Mouse (Mus musculus): ENCODE measurements around the gene Meox2. TPM values are rescaled to one million over a fixed set of nuclear protein-coding genes. Genes with fewer than 3 reads are reported as not detected.
"Not testable (repeated sequence)": the region's sequence is repeated elsewhere in the genome, so short reads cannot be mapped to it uniquely, and the experiment has no call there.

Gene Meox2
- 44.6 and 46.4 TPM in 2 replicates for polyA plus RNA-seq (2015; fragmentation: Nextera tagmentation; extraction: Ambion mirVana)

DNA sequence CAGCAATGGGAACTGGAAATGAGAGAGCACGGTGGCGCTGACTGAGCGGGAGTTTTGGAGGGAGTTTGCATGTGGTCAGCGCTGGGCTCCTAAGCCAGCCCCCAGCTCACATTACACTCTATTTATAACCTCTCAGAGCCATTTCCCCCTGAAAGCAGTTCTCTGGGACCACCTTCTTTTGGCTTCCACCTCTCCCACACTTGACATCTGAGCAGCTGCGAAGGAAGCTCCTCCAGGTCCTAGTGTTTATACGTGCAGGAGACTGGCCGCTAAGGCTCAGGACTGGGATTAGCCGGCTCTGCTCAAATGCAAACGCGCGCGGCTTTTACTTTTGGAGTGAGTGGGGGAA, at the start of gene Meox2:
Gene Meox2, plus strand, starts transcription at position 151 of the 349 bp plus-strand sequence.
- Histone ChIP-seq H3K4me3 (ENCODE audit: low read length) (peak within 1 kb of the TSS; percentile 57), H3K9ac (ENCODE audit: low read length) (peak within 1 kb of the TSS; percentile 72), H3K27me3 (ENCODE audit: control insufficient read depth, insufficient read depth, low read depth, low read length) (peaks cover 3% of the 10 kb centered on the region; the same call in 1 of the 2 replicates), H3K27ac (ENCODE audit: low read length) (peak within 1 kb of the TSS; percentile 81), H3K36me3 (ENCODE audit: control insufficient read depth, insufficient read depth, low read length) (no peaks in the 10 kb centered on the region), H3K4me1 (replicated peaks; ENCODE audit: control insufficient read depth, insufficient read depth, low read length) (peaks cover 5% of the 10 kb centered on the region), H3K4me2 (ENCODE audit: low read depth, low read length) (peak within 1 kb of the TSS; percentile 56), H3K9me3 (ENCODE audit: control insufficient read depth, low read length) (no peaks in the 10 kb centered on the region)
- under 1% methylated on average over 12 of the region's 12 CpGs for WGBS
- ATAC-seq (ENCODE audit: low read depth), result peak; percentile 93

DNA sequence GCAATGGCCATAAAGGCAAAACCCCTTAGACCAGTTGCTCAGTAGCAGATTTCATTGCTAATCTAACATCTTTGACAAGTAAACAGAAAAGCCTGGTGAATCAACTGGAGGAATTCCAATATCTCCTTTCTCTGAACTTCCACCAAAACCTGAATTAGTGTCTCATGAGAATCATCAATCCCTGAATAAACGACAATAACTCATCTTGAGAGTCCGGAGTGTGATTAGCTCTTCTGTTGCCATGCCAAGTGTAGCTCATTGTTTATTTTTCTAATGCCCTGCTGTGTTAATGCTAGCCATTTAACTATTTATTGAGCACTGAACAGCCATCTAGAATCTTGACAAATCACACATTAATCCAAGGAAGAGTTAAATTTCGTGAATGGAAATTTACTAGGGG, 35.7 kb upstream of the Meox2 start:
- no peaks in the 10 kb centered on the region for H3K9me3 ChIP-seq (ENCODE audit: control insufficient read depth, low read length)
- H3K4me2 ChIP-seq (ENCODE audit: low read depth, low read length), result no peak overlapping the region
- no peaks in the 10 kb centered on the region for H3K27me3 ChIP-seq (ENCODE audit: control insufficient read depth, insufficient read depth, low read depth, low read length)
- no peak overlapping the region for H3K4me3 ChIP-seq (ENCODE audit: low read length)
- H3K4me1 ChIP-seq (replicated peaks; ENCODE audit: control insufficient read depth, insufficient read depth, low read length), result no peaks in the 10 kb centered on the region
- no peak overlapping the region for H3K9ac ChIP-seq (ENCODE audit: low read length)
- H3K36me3 ChIP-seq (ENCODE audit: control insufficient read depth, insufficient read depth, low read length), result no peaks in the 10 kb centered on the region
- 0 out of 2 replicates have a peak, but pooled peaks have one; percentile 23 for ATAC-seq (ENCODE audit: low read depth)
- WGBS, result 18% methylated on average over 3 of the region's 3 CpGs
- no peak overlapping the region for H3K27ac ChIP-seq (ENCODE audit: low read length)

DNA sequence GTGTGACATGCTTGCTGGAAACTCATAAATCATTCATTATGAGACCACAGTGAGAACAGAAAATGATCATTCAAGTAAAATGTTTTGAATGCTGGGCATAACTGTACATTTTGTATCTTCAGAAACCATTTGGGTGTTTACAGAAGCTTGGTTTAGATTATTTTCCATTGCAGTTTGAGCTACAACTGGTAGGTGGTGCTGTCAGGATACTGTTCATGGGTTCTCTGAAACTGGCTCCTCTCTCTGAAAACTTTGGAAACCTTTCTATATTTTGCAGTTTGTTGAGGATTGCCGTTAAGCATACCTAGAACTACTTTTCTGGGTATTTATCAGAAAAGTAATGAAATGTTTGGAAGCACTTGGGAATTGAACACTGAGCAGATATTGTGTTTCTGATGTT, 31.0 kb upstream of the Meox2 start:
- no peak overlapping the region for H3K9ac ChIP-seq (ENCODE audit: low read length)
- WGBS, result 37% methylated on average over 1 of the region's 1 CpGs
- no peaks in the 10 kb centered on the region for H3K9me3 ChIP-seq (ENCODE audit: control insufficient read depth, low read length)
- no peak overlapping the region for H3K4me3 ChIP-seq (ENCODE audit: low read length)
- H3K4me1 ChIP-seq (replicated peaks; ENCODE audit: control insufficient read depth, insufficient read depth, low read length), result no peaks in the 10 kb centered on the region
- no peak overlapping the region for H3K4me2 ChIP-seq (ENCODE audit: low read depth, low read length)
- no peak for ATAC-seq (ENCODE audit: low read depth)
- no peaks in the 10 kb centered on the region for H3K36me3 ChIP-seq (ENCODE audit: control insufficient read depth, insufficient read depth, low read length)
- H3K27me3 ChIP-seq (ENCODE audit: control insufficient read depth, insufficient read depth, low read depth, low read length), result no peaks in the 10 kb centered on the region
- no peak overlapping the region for H3K27ac ChIP-seq (ENCODE audit: low read length)

DNA sequence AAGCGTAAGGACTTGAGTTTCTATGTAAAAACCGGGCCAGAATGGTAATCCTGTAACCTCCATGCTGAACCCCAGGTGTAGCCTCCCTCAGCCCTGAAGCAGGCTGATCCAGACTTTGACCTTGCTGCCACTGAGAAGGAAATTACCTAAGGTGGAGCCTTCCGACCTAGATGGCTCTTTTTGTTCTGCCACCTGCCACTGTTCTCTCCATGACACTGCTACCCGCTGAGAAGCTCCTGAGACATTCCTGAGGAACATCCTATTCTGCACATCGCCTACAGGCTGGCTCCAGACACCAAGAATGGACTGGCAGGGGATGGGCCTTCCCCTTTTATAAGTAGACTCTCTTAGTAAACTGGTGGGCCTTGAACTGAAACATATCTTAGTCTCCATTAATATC, 28.3 kb upstream of the Meox2 start:
- H3K4me3 ChIP-seq (ENCODE audit: low read length); ATAC-seq (ENCODE audit: low read depth); H3K36me3 ChIP-seq (ENCODE audit: control insufficient read depth, insufficient read depth, low read length); H3K9me3 ChIP-seq (ENCODE audit: control insufficient read depth, low read length); H3K27me3 ChIP-seq (ENCODE audit: control insufficient read depth, insufficient read depth, low read depth, low read length); H3K4me1 ChIP-seq (replicated peaks; ENCODE audit: control insufficient read depth, insufficient read depth, low read length); H3K27ac ChIP-seq (ENCODE audit: low read length); H3K9ac ChIP-seq (ENCODE audit: low read length); H3K4me2 ChIP-seq (ENCODE audit: low read depth, low read length): not testable (repeated sequence)
- 62% methylated on average over 5 of the region's 5 CpGs for WGBS

DNA sequence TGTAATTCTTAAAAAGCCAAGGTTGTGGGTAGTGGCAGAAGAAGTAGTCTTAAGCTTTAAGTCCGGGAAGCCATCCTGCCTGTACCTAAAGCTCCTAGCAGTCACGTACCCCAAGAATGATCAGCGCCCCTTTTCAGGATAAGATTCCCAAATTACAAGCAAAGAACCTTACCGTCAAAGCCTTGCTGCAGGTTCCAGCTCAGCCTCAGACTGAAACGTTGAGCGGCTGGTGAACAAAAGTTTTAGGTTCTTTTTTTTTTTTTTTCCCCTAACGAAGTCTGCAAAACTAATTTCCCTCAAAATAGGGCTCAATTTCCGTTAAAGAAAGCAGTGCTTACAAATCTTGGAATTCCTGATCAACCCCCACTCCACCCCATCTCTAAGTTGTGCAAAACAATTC, 1.8 kb upstream of the Meox2 start:
- H3K9ac ChIP-seq (ENCODE audit: low read length), result no peak overlapping the region
- H3K27ac ChIP-seq (ENCODE audit: low read length), result no peak overlapping the region
- peaks cover 5% of the 10 kb centered on the region for H3K4me1 ChIP-seq (replicated peaks; ENCODE audit: control insufficient read depth, insufficient read depth, low read length)
- no peaks in the 10 kb centered on the region for H3K9me3 ChIP-seq (ENCODE audit: control insufficient read depth, low read length)
- H3K4me3 ChIP-seq (ENCODE audit: low read length), result no peak overlapping the region
- WGBS, result 63% methylated on average over 8 of the region's 8 CpGs
- H3K27me3 ChIP-seq (ENCODE audit: control insufficient read depth, insufficient read depth, low read depth, low read length), result peaks cover 3% of the 10 kb centered on the region; the same call in 1 of the 2 replicates
- ATAC-seq (ENCODE audit: low read depth), result no peak
- no peaks in the 10 kb centered on the region for H3K36me3 ChIP-seq (ENCODE audit: control insufficient read depth, insufficient read depth, low read length)
- H3K4me2 ChIP-seq (ENCODE audit: low read depth, low read length), result no peak overlapping the region

DNA sequence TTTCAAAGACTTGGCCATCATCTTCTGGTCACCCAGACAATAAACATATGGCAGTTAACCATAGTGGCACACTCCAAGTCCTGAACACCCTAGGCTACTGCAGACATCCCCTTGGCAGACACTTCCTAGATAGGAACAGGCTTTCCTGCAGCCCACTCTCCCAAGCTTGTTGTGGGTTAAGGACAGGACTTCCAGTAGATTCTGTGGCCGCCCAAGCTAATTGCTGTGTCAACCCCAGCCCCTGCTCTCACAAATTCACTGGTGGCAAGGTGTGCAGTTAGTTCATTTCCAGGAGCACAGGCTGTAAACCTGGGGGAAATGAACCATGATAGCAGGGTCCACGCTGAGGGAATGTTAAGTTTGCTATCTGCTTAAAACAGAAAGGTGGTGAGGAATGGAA, 1.2 kb upstream of the Meox2 start:
- 73% methylated on average over 2 of the region's 2 CpGs for WGBS
- ATAC-seq (ENCODE audit: low read depth), result no peak
- Histone ChIP-seq H3K4me1 (replicated peaks; ENCODE audit: control insufficient read depth, insufficient read depth, low read length) (peaks cover 5% of the 10 kb centered on the region), H3K27ac (ENCODE audit: low read length) (no peak overlapping the region), H3K9me3 (ENCODE audit: control insufficient read depth, low read length) (no peaks in the 10 kb centered on the region), H3K27me3 (ENCODE audit: control insufficient read depth, insufficient read depth, low read depth, low read length) (peaks cover 3% of the 10 kb centered on the region; the same call in 1 of the 2 replicates), H3K4me2 (ENCODE audit: low read depth, low read length) (no peak overlapping the region), H3K36me3 (ENCODE audit: control insufficient read depth, insufficient read depth, low read length) (no peaks in the 10 kb centered on the region), H3K4me3 (ENCODE audit: low read length) (no peak overlapping the region), H3K9ac (ENCODE audit: low read length) (no peak overlapping the region)

DNA sequence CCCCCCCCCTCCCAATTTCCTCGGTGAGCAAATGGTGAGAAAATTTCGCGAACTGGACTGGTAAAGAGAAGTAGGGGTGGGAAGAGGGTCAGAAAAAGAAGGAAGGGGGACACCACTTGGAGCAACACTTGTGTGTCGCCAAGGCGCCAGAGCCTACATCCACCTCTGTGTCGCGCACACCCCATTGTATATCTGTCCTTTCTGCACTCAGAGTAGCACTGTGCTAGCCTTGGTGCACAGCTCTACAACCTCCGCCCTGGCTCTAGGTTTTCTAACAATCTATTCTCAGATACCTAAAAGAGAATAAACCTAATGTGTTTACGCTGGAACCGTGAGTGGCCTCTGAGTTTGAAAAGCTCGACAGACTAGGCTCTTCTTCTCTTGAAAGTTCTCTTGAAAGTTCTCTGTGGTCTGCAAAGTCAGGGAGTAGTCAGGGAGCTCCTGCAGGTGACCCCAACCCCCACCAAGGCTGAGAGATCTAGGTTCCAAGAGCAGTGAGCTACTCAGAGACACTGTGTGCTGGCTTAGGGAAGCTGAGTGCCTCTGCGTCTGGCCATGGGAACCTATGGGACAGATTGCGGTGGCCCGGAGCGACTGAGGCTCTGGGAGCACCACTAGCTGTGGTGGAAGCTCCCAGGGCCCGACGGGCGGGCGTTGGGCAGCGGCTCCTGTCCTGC, 489 bp upstream of the Meox2 start:
- H3K9me3 ChIP-seq (ENCODE audit: control insufficient read depth, low read length), result no peaks in the 10 kb centered on the region
- H3K36me3 ChIP-seq (ENCODE audit: control insufficient read depth, insufficient read depth, low read length), result no peaks in the 10 kb centered on the region
- WGBS, result 22% methylated on average over 20 of the region's 20 CpGs
- peaks cover 3% of the 10 kb centered on the region; the same call in 1 of the 2 replicates for H3K27me3 ChIP-seq (ENCODE audit: control insufficient read depth, insufficient read depth, low read depth, low read length)
- H3K4me1 ChIP-seq (replicated peaks; ENCODE audit: control insufficient read depth, insufficient read depth, low read length), result peaks cover 5% of the 10 kb centered on the region
- H3K4me2 ChIP-seq (ENCODE audit: low read depth, low read length), result peak overlapping the region; percentile 56
- no peak; the same call in 1 of the 2 replicates for ATAC-seq (ENCODE audit: low read depth)
- peak overlapping the region; percentile 72 for H3K9ac ChIP-seq (ENCODE audit: low read length)
- peak overlapping the region; percentile 57 for H3K4me3 ChIP-seq (ENCODE audit: low read length)
- peak overlapping the region; percentile 81 for H3K27ac ChIP-seq (ENCODE audit: low read length)

DNA sequence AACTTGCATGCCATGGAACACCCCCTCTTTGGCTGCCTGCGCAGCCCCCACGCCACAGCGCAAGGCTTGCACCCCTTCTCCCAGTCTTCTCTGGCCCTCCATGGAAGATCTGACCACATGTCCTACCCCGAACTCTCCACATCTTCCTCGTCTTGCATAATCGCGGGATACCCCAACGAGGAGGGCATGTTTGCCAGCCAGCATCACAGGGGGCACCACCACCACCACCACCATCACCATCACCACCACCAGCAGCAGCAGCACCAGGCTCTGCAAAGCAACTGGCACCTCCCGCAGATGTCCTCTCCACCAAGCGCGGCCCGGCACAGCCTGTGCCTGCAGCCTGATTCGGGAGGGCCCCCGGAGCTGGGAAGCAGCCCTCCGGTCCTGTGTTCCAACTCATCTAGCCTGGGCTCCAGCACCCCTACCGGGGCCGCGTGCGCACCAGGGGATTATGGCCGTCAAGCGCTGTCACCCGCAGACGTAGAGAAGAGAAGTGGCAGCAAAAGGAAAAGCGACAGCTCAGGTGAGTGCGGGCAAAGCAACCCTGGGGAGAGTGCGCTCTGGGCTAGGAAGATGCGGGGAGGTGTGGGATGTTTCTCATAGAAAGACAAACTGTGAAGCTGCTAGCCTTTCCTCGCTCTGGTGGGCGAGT, 606 bp downstream of the Meox2 start:
- Histone ChIP-seq H3K4me2 (ENCODE audit: low read depth, low read length) (peak overlapping the region; percentile 56), H3K4me3 (ENCODE audit: low read length) (peak overlapping the region; percentile 57), H3K27me3 (ENCODE audit: control insufficient read depth, insufficient read depth, low read depth, low read length) (peaks cover 3% of the 10 kb centered on the region; the same call in 1 of the 2 replicates), H3K9me3 (ENCODE audit: control insufficient read depth, low read length) (no peaks in the 10 kb centered on the region), H3K36me3 (ENCODE audit: control insufficient read depth, insufficient read depth, low read length) (no peaks in the 10 kb centered on the region), H3K27ac (ENCODE audit: low read length) (peak overlapping the region; percentile 81), H3K4me1 (replicated peaks; ENCODE audit: control insufficient read depth, insufficient read depth, low read length) (peaks cover 5% of the 10 kb centered on the region), H3K9ac (ENCODE audit: low read length) (peak overlapping the region; percentile 72)
- peak; percentile 68 for ATAC-seq (ENCODE audit: low read depth)
- WGBS, result under 1% methylated on average over 28 of the region's 29 CpGs

DNA sequence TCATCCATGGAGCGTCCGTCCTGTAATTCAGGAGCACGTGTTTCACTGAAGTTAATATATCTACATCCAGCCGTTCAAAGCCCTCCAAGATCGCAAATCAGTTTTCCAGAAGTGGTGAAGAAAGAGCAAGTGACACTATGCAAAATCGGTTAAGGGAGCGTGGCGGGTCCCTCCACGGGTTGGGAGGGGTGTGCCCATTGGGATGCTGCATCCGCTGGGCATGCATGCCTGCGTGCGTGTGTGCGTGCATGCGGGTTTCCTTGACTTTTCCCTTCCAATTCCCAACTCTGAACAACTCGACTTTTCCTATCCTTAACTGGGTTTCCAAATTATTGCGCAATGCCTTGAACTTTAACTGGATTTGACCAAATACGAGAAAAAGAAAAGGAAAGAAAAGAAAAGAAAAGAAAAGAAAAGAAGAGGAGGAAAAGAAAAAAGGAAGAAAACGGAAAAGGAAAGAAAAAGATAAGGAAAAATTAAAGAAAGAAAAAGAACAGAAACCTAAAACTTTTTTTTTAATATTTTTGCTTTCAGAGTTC, 1.2 kb downstream of the Meox2 start:
- Histone ChIP-seq H3K9me3 (ENCODE audit: control insufficient read depth, low read length) (no peaks in the 10 kb centered on the region), H3K4me2 (ENCODE audit: low read depth, low read length) (peak overlapping the region; percentile 56), H3K4me1 (replicated peaks; ENCODE audit: control insufficient read depth, insufficient read depth, low read length) (peaks cover 5% of the 10 kb centered on the region), H3K4me3 (ENCODE audit: low read length) (peak overlapping the region; percentile 57), H3K9ac (ENCODE audit: low read length) (peak overlapping the region; percentile 72), H3K27me3 (ENCODE audit: control insufficient read depth, insufficient read depth, low read depth, low read length) (peaks cover 3% of the 10 kb centered on the region; the same call in 1 of the 2 replicates), H3K27ac (ENCODE audit: low read length) (peak overlapping the region; percentile 81), H3K36me3 (ENCODE audit: control insufficient read depth, insufficient read depth, low read length) (no peaks in the 10 kb centered on the region)
- WGBS, result 2% methylated on average over 18 of the region's 18 CpGs
- ATAC-seq (ENCODE audit: low read depth), result peak; percentile 11; the same call in 1 of the 2 replicates

Measured in lung, embryonic 16.5 days (tissue).